Mouse (Mus musculus): ENCODE measurements around the gene Cnn2.

DNA sequence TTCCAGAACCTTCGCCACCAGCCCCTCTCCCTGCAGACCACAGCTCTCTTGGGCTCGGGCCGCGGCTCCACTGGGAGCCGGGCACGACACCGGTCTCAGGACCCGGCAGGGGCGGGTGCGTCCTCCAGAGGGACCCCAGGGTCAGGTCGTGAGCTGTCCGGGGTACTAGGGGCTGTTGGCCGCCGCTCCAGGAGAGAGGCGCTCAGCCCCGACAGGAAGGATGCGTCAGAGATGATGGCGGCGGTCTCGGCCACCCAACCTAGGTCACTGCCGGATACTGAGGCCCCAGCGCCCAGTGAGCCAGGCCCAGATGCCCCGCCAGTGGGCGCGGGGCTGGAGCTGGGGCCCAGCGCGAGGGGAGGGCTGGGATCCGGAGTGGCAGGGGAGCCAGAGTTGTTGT lies 11.1 kb upstream of the Cnn2 start:
- no peak for TF ChIP-seq GATA1 (IDR thresholded peaks at IDR 0.05; ENCODE audit: borderline replicate concordance, low read length)
- no peak for TF ChIP-seq FLI1 (IDR thresholded peaks at IDR 0.05; ENCODE audit: low read length)

Data from megakaryocyte, embryonic 14.5 days (primary cell).